Mouse (Mus musculus) heart, embryonic 13.5 days (tissue): ENCODE measurements at regions not wholly inside any gene's neighbourhood (a gene's known extent, or its start where the extent isn't known, plus 50 kb on each side); places are given as distances from the start of the nearest gene placed in this dataset.

Experiments
- ATAC-seq: fragments of 200-750 bp; cut with Nextera tagmentation; 2 replicates; pipeline ENCODE4 v1.8.0; 2017; ENCODE audit warnings: moderate TSS enrichment; ENCODE audit not compliant: insufficient number of reproducible peaks, low FRiP score, low TSS enrichment; ENCODE audit errors: extremely low read depth
- H3K27ac ChIP-seq: fragments of 300-500 bp; sonication (generic); replicated peaks from 2 replicates; pipeline ENCODE4 v1.5.1; 2015; ENCODE audit warnings: moderate library complexity, mild to moderate bottlenecking, inconsistent platforms
- H3K27me3 ChIP-seq: fragments of 300-500 bp; sonication (generic); replicated peaks from 2 replicates; pipeline ENCODE4 v1.6.1; 2015; ENCODE audit warnings: mild to moderate bottlenecking, inconsistent platforms
- H3K36me3 ChIP-seq: fragments of 300-500 bp; sonication (generic); 2 replicates; pipeline ENCODE4 v1.6.1; 2015; ENCODE audit warnings: mild to moderate bottlenecking, inconsistent platforms
- H3K4me1 ChIP-seq: fragments of 300-500 bp; sonication (generic); 2 replicates; pipeline ENCODE4 v1.6.1; 2015; ENCODE audit warnings: inconsistent platforms
- H3K4me2 ChIP-seq: fragments of 300-500 bp; sonication (generic); 2 replicates; pipeline ENCODE4 v1.6.1; 2015; ENCODE audit warnings: inconsistent platforms, mild to moderate bottlenecking, moderate library complexity
- H3K4me3 ChIP-seq: fragments of 300-500 bp; sonication (generic); 2 replicates; pipeline ENCODE4 v1.5.1; 2015; ENCODE audit warnings: moderate library complexity, mild to moderate bottlenecking, inconsistent platforms
- H3K9ac ChIP-seq: fragments of 300-500 bp; sonication (generic); 2 replicates; pipeline ENCODE4 v1.6.1; 2015; ENCODE audit warnings: inconsistent platforms, mild to moderate bottlenecking, moderate library complexity
- H3K9me3 ChIP-seq: fragments of 300-500 bp; sonication (generic); 2 replicates; pipeline ENCODE4 v1.6.1; 2016; ENCODE audit warnings: inconsistent platforms
- WGBS: fragments of 180-500 bp; shearing (Covaris S2); methylation state at CpG from one replicate; pipeline ENCODE4 v1.1.7; 2015; ENCODE audit warnings: mixed read lengths; 5-methylcytosine and 5-hydroxymethylcytosine counted together

DNA sequence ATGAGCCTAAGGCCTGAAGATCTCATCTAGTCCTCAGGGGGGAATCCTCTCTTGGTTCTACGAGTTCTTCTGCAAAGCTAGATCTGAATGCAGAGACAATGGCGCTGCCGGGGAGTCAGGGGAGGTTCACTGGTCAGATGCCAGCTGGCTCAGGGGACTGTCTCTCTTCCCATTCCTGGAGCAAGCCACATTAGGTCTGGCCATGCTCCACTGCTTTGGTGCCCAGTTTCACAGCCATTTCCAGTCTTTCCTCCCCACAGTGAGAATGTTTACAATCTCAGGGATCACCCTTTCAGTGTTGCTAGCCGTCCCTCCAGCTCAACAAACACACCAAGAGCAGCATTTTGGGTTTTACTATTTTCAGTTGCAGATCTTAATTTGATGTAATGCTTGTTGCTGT is 233.7 kb upstream of the Cdh11 start:
- no peak for ATAC-seq
- Histone ChIP-seq H3K27me3 (no peaks in the 10 kb centered on the region), H3K27ac (no peak overlapping the region), H3K9ac (no peak overlapping the region), H3K36me3 (no peaks in the 10 kb centered on the region), H3K4me1 (no peaks in the 10 kb centered on the region), H3K4me2 (no peak overlapping the region), H3K4me3 (no peak overlapping the region), H3K9me3 (no peaks in the 10 kb centered on the region)
- WGBS = 68% methylated on average over 4 of the region's 4 CpGs

- WGBS = 48% methylated on average over 1 of the region's 1 CpGs
- H3K4me3 ChIP-seq = no peak overlapping the region
Measured at GRCm38 (mm10) chr8:103023237-103023636, 237.8 kb upstream of the Cdh11 start.

GRCm38 (mm10) chr8:103031708-103032107 is 246.3 kb upstream of the Cdh11 start:
- ATAC-seq = no peak
- H3K9me3 ChIP-seq = no peaks in the 10 kb centered on the region
- no peak overlapping the region for H3K27ac ChIP-seq
- H3K36me3 ChIP-seq = no peaks in the 10 kb centered on the region
- WGBS = 79% methylated on average over 1 of the region's 1 CpGs
- no peak overlapping the region for H3K4me2 ChIP-seq
- no peaks in the 10 kb centered on the region for H3K27me3 ChIP-seq
- no peak overlapping the region for H3K9ac ChIP-seq
- H3K4me1 ChIP-seq = no peaks in the 10 kb centered on the region
- no peak overlapping the region for H3K4me3 ChIP-seq

More at GRCm38 (mm10) chr8:103023237-103023636, 237.8 kb upstream of the Cdh11 start:
- Histone ChIP-seq H3K27ac (no peak overlapping the region), H3K4me1 (no peaks in the 10 kb centered on the region), H3K36me3 (no peaks in the 10 kb centered on the region), H3K4me2 (no peak overlapping the region), H3K9ac (no peak overlapping the region), H3K27me3 (no peaks in the 10 kb centered on the region), H3K9me3 (no peaks in the 10 kb centered on the region)
- ATAC-seq = no peak

GRCm38 (mm10) chr8:103033956-103034355 is 248.5 kb upstream of the Cdh11 start:
- no peaks in the 10 kb centered on the region for H3K9me3 ChIP-seq
- no peak overlapping the region for H3K4me3 ChIP-seq
- H3K27ac ChIP-seq = no peak overlapping the region
- H3K36me3 ChIP-seq = no peaks in the 10 kb centered on the region
- no peak overlapping the region for H3K9ac ChIP-seq
- ATAC-seq = no peak
- no peak overlapping the region for H3K4me2 ChIP-seq
- H3K27me3 ChIP-seq = no peaks in the 10 kb centered on the region
- WGBS = 54% methylated on average over 3 of the region's 3 CpGs
- no peaks in the 10 kb centered on the region for H3K4me1 ChIP-seq

- Histone ChIP-seq H3K27me3 (no peaks in the 10 kb centered on the region), H3K4me3 (no peak overlapping the region), H3K9ac (no peak overlapping the region), H3K27ac (no peak overlapping the region), H3K4me1 (no peaks in the 10 kb centered on the region), H3K4me2 (no peak overlapping the region), H3K36me3 (no peaks in the 10 kb centered on the region), H3K9me3 (no peaks in the 10 kb centered on the region)
- no peak for ATAC-seq
- WGBS = 75% methylated on average over 5 of the region's 5 CpGs
Measured at GRCm38 (mm10) chr8:103072079-103072635, 286.7 kb upstream of the Cdh11 start.

- Histone ChIP-seq H3K9ac (no peak overlapping the region), H3K27ac (no peak overlapping the region), H3K4me2 (no peak overlapping the region), H3K4me3 (no peak overlapping the region), H3K9me3 (no peaks in the 10 kb centered on the region), H3K4me1 (no peaks in the 10 kb centered on the region), H3K27me3 (no peaks in the 10 kb centered on the region), H3K36me3 (no peaks in the 10 kb centered on the region)
- no peak for ATAC-seq
- 79% methylated on average over 1 of the region's 1 CpGs for WGBS
Measured at GRCm38 (mm10) chr8:103072646-103073045, 287.2 kb upstream of the Cdh11 start.

GRCm38 (mm10) chr8:103078559-103078958 is 293.1 kb upstream of the Cdh11 start:
- peak overlapping the region; percentile 59 for H3K27ac ChIP-seq
- no peak overlapping the region for H3K4me2 ChIP-seq
- no peaks in the 10 kb centered on the region for H3K27me3 ChIP-seq
- ATAC-seq = no peak
- no peak overlapping the region for H3K4me3 ChIP-seq
- H3K36me3 ChIP-seq = no peaks in the 10 kb centered on the region
- WGBS = 33% methylated on average over 3 of the region's 3 CpGs
- no peaks in the 10 kb centered on the region for H3K4me1 ChIP-seq
- H3K9ac ChIP-seq = no peak overlapping the region
- H3K9me3 ChIP-seq = no peaks in the 10 kb centered on the region

- Histone ChIP-seq H3K36me3 (no peaks in the 10 kb centered on the region), H3K4me1 (no peaks in the 10 kb centered on the region), H3K9me3 (no peaks in the 10 kb centered on the region), H3K27ac (no peak overlapping the region), H3K4me2 (no peak overlapping the region), H3K9ac (no peak overlapping the region), H3K4me3 (no peak overlapping the region), H3K27me3 (no peaks in the 10 kb centered on the region)
- no peak for ATAC-seq
- WGBS = 63% methylated on average over 4 of the region's 4 CpGs
Measured at GRCm38 (mm10) chr8:103086956-103087482, 301.6 kb upstream of the Cdh11 start.

- Histone ChIP-seq H3K4me2 (no peak overlapping the region), H3K9me3 (no peaks in the 10 kb centered on the region), H3K4me1 (no peaks in the 10 kb centered on the region), H3K27me3 (no peaks in the 10 kb centered on the region), H3K27ac (no peak overlapping the region), H3K4me3 (no peak overlapping the region), H3K36me3 (no peaks in the 10 kb centered on the region), H3K9ac (no peak overlapping the region)
- ATAC-seq = no peak
- WGBS = 74% methylated on average over 4 of the region's 4 CpGs
Measured at GRCm38 (mm10) chr8:103096496-103097092, 311.2 kb upstream of the Cdh11 start.

GRCm38 (mm10) chr8:103125581-103125980 is 340.1 kb upstream of the Cdh11 start:
- Histone ChIP-seq H3K4me3 (no peak overlapping the region), H3K4me1 (no peaks in the 10 kb centered on the region), H3K36me3 (no peaks in the 10 kb centered on the region), H3K9ac (no peak overlapping the region), H3K9me3 (no peaks in the 10 kb centered on the region), H3K27ac (no peak overlapping the region), H3K27me3 (no peaks in the 10 kb centered on the region), H3K4me2 (no peak overlapping the region)
- no peak for ATAC-seq
- 72% methylated on average over 7 of the region's 7 CpGs for WGBS

- no peak overlapping the region for H3K4me3 ChIP-seq
- H3K27ac ChIP-seq = no peak overlapping the region
- no peaks in the 10 kb centered on the region for H3K4me1 ChIP-seq
- 68% methylated on average over 1 of the region's 1 CpGs for WGBS
- no peak for ATAC-seq
- H3K4me2 ChIP-seq = no peak overlapping the region
- no peaks in the 10 kb centered on the region for H3K9me3 ChIP-seq
- H3K9ac ChIP-seq = no peak overlapping the region
- H3K27me3 ChIP-seq = no peaks in the 10 kb centered on the region
- no peaks in the 10 kb centered on the region for H3K36me3 ChIP-seq
Measured at GRCm38 (mm10) chr8:103138136-103138535, 352.7 kb upstream of the Cdh11 start.

- H3K27me3 ChIP-seq = no peaks in the 10 kb centered on the region
- no peaks in the 10 kb centered on the region for H3K4me1 ChIP-seq
- no peak overlapping the region for H3K4me3 ChIP-seq
- no peak overlapping the region for H3K27ac ChIP-seq
- H3K4me2 ChIP-seq = no peak overlapping the region
- WGBS = 66% methylated on average over 1 of the region's 1 CpGs
- no peaks in the 10 kb centered on the region for H3K9me3 ChIP-seq
- ATAC-seq = no peak
- no peaks in the 10 kb centered on the region for H3K36me3 ChIP-seq
- no peak overlapping the region for H3K9ac ChIP-seq
Measured at GRCm38 (mm10) chr8:103144835-103145234, 359.4 kb upstream of the Cdh11 start.
